Mouse (Mus musculus): ENCODE results near the gene Jund.

Gene Jund

GRCm38 (mm10) chr8:70674716-70675115, 24.0 kb upstream of the Jund start:
- DNase-seq (ENCODE audit: low spot score in 2 of 2) = peak in 1 of 2 experiments; percentile 44

GRCm38 (mm10) chr8:70675336-70675735, 23.4 kb upstream of the Jund start:
- peak in 1 of 2 experiments; percentile 45 for DNase-seq (ENCODE audit: low spot score in 2 of 2)

- DNase-seq (ENCODE audit: low spot score in 2 of 2) = peak in 1 of 2 experiments; percentile 38
Measured at GRCm38 (mm10) chr8:70677451-70678080, 21.2 kb upstream of the Jund start.

GRCm38 (mm10) chr8:70678679-70679078, 20.1 kb upstream of the Jund start:
- no peak for DNase-seq (ENCODE audit: low spot score in 2 of 2)

- no peak for DNase-seq (ENCODE audit: low spot score in 2 of 2)
Measured at GRCm38 (mm10) chr8:70679404-70679803, 19.3 kb upstream of the Jund start.

GRCm38 (mm10) chr8:70680039-70680438, 18.7 kb upstream of the Jund start:
- DNase-seq (ENCODE audit: low spot score in 2 of 2) = no peak

GRCm38 (mm10) chr8:70681410-70681809, 17.3 kb upstream of the Jund start:
- no peak for DNase-seq (ENCODE audit: low spot score in 2 of 2)

- DNase-seq (ENCODE audit: low spot score in 2 of 2) = peak in 1 of 2 experiments; percentile 28
Measured at GRCm38 (mm10) chr8:70682193-70682592, 16.6 kb upstream of the Jund start.

- peak in 1 of 2 experiments; percentile 18 for DNase-seq (ENCODE audit: low spot score in 2 of 2)
Measured at GRCm38 (mm10) chr8:70682692-70683091, 16.1 kb upstream of the Jund start.

GRCm38 (mm10) chr8:70684291-70684690, 14.5 kb upstream of the Jund start:
- no peak for DNase-seq (ENCODE audit: low spot score in 2 of 2)

GRCm38 (mm10) chr8:70687576-70687975, 11.2 kb upstream of the Jund start:
- DNase-seq (ENCODE audit: low spot score in 2 of 2) = no peak

GRCm38 (mm10) chr8:70688136-70688535, 10.6 kb upstream of the Jund start:
- DNase-seq (ENCODE audit: low spot score in 2 of 2) = no peak

GRCm38 (mm10) chr8:70689892-70690390, 8.8 kb upstream of the Jund start:
- no peak for DNase-seq (ENCODE audit: low spot score in 2 of 2)

- no peak for DNase-seq (ENCODE audit: low spot score in 2 of 2)
Measured at GRCm38 (mm10) chr8:70691230-70691629, 7.5 kb upstream of the Jund start.

GRCm38 (mm10) chr8:70691727-70692231, 7.0 kb upstream of the Jund start:
- DNase-seq (ENCODE audit: low spot score in 2 of 2) = no peak

GRCm38 (mm10) chr8:70693636-70694035, 5.1 kb upstream of the Jund start:
- no peak for DNase-seq (ENCODE audit: low spot score in 2 of 2)

- peak; percentile 67 to 80 for DNase-seq (ENCODE audit: low spot score in 2 of 2)
Measured at GRCm38 (mm10) chr8:70695318-70696018, 3.3 kb upstream of the Jund start.

- DNase-seq (ENCODE audit: low spot score in 2 of 2) = peak; percentile 71 to 87
Measured at GRCm38 (mm10) chr8:70696019-70696885, 2.5 kb upstream of the Jund start.

- peak in 1 of 2 experiments; percentile 49 for DNase-seq (ENCODE audit: low spot score in 2 of 2)
Measured at GRCm38 (mm10) chr8:70696946-70697345, 1.8 kb upstream of the Jund start.

GRCm38 (mm10) chr8:70697366-70698250, 1.1 kb upstream of the Jund start:
- no peak for DNase-seq (ENCODE audit: low spot score in 2 of 2)

Measured in spleen, postnatal 10 days (tissue).